Mouse (Mus musculus) heart, adult 9 months (tissue): ENCODE measurements around the gene Ocln.

Source experiments
- DNase-seq, 2 experiments: peaks; one replicate each; pipeline ENCODE4 v3.0.0; 2022; ENCODE audit warnings: low spot score in 2 of 2

Ocln gene

DNA sequence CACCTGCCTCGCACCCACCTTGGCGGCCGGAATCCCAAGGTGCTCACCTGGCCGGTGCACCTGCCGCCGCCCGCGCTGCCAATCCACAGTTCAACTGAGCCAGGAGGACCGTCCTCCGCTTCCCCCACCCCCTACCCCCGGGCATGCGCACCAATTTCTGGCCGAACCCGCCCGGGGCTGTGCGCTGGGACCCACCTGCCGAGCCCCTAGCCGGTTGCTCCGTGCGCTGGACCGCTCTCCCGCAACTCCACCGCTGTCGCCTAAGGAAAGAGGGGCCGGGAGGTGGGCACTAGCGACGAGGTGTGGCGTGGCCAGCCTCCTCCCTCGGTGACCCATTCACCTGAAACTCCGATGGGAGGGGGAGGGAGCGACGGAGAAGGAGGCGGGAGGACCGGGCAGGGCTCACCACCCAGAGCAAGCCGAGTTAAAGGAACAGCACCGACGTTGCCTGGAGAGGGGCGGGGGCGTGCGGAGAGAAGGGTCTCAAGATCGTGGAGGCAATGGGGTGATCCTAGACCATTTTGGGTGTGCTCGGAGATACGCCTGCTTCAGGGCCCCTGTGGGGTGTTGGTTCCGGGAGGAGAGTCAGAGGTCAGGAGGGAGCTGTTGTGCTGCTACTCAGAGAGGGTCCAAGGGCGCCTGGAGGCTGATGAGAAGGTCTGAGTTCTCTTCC, at the start of gene Ocln:
Gene Ocln, minus strand, starts transcription at position 350 of the 673 bp plus-strand sequence.
- DNase-seq: peak in 1 of 2 experiments; percentile 3

DNA sequence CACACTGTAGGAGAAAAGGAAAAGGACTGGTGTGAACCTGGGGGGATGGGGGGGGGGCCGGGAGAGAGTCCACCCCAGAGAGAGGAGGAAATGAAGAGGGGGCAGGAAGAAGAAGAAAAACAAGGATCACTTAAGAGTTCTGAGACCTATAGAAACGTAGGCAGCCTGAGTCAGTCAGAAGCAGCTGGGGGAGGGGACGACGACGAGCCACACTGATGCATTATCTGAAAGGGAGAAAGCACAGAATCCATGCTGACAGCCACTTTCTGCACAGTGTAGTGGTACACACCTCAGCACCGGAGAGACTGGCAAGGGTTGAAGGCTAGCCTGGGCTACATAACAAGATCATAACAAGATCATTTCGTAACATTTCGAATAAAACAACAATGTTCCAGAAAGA, 48.5 kb upstream of the Ocln start:
- DNase-seq: no peak

DNA sequence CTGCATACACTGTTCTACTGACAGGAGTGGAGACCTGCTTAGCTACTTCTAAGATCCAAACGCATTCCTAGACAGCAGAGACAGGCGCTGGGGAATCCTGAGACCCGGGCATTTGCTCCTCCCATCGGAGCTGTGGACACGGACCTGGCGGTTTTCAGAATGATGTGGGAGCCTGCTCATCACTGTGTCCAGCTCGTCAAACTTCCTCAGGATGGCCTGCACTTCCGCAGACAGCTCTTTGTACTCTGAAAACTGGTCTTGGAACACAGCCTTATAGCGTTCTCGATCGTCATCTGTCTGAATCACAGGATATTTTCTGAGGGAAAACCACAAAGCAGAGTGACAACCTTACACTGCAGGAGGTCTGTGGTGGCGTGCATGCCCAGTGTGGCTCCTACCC, 47.8 kb upstream of the Ocln start:
- no peak for DNase-seq

DNA sequence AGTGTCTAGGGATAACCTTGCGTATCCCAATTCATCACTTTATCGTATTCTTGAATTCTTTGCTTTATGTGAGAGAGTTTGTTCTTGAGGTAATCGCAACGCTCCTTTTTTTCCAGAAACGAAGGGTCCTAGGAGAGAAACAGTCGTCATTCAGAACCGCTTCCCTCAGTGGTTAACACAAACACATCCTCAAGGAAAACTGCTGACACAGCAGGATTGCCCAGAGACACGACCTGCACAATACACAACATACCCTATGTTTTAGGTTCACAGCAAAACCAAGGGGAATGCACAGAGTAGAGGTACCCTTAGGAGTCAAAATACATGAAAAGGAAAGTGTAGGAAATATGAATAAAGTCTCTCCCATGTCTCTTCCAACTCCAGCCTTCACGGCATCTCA, 44.8 kb upstream of the Ocln start:
- DNase-seq: no peak

DNA sequence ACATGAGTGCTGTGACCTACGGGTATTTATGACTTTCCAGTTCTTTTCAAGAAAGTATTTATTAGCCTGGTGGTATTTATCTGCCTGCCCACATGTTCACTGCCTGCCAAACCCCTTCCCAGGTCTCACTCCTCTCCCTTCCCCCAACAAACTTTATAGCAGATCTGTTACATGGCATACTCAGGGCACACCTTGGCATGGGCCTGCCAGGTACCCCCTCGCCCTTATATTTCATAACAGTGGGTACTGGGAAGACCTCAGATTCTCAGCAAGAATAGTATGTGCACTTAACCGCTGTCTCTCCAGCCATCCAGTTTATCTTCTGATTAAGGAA, 43.0 kb upstream of the Ocln start:
- no peak for DNase-seq

DNA sequence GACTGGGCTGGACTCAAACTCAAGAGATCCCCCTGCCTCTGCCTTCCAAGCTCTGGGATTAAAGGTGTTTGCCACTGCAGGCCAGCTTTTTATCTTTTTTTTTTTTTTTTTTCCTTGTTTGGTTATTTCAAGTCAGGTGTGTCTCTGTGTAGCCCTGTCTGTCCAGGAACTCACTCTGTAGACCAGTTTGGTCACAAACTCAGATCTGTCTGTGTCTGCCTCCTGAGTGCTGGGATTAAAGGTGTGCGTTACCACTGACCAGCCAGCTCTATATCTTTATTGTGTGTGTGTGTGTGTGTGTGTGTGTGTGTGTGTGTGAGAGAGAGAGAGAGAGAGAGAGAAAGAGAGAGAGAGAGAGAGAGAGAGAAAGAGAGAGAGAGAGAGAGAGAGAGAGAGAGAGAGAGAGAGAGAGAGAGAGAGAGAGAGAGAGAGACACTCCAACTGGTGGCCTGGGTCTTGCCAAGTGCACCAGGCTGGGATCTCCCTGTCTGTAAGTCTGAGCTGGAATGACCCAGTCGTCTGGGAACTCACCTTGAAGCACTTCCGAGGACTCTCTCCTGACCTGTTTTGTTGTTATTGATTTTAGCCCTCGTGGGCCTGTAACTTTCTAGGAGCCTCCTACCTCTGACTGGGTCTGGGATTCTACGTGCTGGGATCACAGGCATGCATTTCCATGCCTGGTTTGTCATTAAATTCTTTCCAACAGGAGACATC, 42.5 kb upstream of the Ocln start:
- no peak for DNase-seq

DNA sequence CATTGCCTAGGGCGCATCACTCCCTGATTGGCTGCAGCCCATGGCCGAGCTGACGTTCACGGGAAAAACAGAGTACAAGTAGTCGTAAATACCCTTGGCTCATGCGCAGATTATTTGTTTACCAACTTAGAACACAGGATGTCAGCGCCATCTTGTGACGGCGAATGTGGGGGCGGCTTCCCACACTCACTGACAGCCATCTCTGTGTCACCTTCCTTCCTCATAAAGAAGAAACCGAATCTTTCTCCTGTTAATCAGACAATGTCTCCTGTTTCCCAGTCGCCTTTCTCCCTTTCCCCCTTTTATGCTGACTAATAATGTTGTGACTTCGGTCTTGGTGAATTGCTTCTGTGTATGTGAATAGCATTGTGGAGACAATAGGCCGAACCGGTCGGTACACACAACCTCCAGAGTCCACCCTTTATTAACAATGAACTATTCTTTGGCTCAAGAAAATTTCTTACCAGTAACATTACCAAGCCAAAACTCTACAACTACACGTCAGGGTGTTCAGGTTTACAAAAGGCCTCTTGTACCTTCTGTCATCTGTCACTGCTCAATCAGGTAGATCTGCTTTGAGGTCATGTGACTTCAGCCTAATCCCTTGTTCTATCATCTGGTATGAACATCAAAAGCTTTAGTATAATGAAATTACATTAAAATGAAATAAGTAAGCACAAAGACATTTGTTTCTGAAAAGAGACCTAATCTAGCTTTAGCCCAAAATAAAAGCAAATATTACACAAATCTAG, 41.7 kb upstream of the Ocln start:
- DNase-seq: peak; percentile 17 to 54

DNA sequence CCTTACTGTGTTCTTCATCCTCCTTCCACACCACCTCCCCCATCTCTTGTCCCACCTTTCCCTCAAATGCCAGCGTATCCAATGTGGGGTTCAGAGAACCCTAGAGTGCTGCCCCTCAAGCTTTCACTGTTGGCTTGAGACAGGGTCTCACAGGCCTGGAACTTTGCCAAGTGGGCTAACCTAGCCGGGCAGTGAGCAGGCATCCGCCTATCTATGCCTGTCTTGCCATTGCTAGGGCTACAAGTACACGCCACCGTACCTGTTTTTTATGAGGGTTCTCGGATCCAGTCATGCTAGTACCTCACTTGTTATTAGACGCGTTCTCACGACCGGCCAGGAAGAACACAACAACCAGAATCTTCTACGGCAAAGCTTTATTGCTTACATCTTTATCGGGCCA, 36.1 kb upstream of the Ocln start:
- no peak for DNase-seq

DNA sequence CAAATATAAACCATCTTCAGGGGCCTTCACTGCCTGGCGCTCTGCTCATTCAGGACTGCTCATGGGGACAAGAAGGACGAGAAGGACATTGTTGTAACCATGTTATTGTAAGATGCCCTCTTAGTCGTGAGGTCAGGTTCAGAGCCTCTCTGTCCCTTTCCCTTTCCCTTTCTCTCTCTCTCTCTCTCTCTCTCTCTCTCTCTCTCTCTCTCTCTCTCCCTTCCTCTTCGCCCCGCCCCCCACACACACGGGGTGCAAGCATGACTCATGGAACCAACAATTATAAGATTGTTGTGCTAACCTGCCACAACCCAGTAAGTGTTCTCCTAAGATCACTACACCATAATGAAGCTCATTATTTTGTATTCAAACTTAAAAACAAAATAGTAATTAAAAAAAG, 29.6 kb upstream of the Ocln start:
- no peak for DNase-seq

DNA sequence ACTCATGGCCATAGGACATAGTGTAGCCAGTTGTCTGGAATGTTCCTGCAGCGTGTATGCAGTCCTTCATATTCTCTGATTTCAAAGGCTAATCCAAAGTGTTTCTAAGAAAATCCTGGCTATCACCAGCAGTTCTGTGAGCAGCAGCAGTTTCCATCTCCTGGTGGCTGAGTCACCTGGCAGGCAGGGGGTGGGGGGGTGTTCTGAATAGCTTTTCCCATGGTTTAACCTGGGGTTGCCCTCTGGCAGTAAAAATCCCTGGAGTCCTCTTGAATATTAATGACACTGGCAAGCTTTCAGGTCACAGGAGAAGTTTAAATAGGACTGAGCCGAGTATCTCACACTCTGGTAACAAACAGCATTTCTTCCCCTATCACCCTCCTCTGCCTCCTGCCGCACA, 29.2 kb upstream of the Ocln start:
- DNase-seq: peak in 1 of 2 experiments; percentile 8

DNA sequence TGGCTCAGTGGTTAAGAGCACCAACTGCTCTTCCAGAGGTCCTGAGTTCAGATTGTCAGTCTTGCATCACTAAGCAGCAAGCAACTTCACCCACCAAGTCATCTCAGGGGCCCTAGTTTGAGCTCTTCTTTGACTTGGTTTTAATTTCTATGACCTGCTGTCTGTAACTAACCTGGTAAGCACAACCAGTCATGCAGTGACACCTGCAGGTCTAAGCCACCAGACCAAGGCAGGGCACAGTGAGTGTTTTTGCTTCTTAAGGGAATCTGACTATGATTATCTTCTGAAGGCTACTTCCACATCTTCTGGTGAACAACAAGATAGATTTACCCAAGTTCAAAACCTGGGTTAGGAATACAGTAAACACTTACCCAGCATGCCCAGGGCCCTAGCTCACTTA, 27.4 kb upstream of the Ocln start:
- no peak for DNase-seq

DNA sequence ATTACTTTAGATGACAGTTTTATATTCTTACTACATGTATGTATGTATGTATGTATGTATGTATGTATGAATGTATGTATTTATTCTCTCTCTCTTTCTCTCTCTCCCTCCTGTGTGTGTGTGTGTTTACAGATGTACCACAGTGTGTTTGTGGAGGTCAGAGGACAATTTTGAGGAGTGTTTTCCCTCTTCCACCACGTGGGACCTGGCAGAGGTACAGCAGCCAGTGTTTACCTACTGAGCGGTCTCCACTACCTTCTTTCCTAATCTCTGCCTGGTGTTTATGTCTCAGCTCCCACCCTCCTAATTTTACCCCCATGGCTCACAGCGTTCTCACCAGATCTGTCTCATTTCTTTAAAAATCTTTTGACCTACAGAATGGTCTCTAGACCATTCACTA, 26.7 kb upstream of the Ocln start:
- DNase-seq: no peak

DNA sequence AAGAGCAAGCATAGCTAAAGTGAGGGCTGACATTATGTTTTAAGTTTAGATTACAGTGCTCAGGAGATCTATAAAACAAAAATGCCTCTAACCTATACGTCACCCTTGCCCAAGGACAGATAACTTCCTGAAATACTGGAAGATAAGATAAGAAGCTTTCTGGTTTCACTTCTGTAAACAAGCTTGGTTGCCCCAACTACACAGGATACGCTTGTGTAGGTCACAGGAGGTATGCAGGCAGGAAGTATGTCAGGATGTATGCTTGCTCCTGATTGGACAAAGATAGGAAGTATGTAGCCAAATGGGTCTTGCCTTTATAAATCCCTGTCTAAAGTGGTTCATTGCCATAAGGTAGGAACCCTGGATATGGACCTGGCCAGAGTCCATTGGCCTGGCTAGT, 23.4 kb upstream of the Ocln start:
- DNase-seq: no peak

DNA sequence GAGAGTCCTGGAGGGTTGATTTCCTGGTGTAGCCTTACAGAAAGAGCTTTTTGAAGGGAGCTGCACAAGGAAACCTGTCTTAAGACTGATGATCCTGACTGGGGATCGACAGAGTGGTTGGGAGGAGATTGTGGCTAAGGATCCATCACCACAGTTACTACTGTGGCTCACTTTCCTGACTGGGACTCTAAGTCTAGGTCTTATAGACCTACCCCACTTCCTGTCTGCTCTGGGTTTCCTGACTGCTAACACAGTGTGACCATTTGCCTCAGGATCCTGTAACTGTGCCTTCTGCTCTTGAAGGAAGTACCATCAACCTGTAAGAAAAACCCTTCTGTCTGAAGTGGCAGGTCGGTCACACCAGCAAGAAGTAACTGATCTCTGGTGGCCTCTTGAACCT, 18.2 kb upstream of the Ocln start:
- no peak for DNase-seq

DNA sequence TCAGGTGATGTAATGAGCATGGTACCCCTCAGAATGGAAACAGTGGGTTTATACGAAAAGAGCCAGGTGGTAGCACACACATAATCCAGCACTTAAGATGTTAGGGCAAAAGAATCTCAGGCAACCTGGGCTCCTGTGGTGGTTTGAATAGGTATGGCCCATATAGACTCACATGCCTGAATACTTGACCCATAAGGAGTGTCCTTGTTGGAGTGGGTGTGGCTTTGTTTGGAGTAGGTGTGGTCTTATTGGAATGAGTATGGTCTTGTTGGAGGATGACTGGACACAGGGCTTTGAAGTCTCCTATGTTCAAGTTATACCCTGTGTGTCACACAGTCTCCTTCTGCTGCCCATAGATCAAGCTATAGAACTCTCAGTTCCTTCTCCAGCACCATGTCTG, 15.8 kb upstream of the Ocln start:
- DNase-seq: no peak

DNA sequence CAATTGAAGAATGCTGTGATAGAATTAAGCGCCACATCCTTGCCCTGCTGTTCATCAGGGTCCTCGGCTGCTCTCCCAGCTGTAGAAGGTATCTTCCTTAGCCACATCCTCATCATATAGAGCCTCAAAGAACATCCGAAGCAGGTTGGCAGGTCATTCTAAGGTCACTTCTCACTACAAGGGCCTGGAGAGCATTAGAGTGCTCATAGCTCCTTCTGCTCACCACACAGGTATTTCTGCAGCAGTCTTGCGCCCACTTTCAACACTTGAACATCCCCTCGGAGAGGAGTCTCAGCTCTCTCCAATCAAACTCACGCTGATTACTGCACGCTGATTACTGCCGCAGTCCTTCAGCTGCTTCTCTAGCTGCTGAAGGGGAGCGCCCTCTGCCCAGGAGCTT, 6.9 kb upstream of the Ocln start:
- DNase-seq: no peak

DNA sequence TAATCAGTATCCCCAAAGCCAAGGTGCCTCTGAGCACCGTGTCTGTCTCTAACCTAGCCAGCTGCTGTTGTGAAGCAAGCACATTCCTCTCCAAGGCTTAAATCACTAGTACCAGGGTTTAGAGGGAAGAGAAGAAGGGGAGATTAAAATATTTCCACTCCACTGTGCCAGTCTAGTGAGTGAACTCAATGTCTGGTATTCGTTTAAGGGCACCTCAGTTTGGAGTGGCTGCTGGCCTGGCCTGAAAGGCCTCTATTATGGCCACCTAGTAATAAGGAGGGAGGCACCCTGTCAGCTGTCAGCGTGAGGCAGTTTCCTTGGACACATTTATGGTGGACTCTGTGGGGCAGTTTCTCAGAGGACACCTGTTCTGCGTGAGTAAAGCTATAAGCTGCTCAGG, 4.5 kb upstream of the Ocln start:
- no peak for DNase-seq

DNA sequence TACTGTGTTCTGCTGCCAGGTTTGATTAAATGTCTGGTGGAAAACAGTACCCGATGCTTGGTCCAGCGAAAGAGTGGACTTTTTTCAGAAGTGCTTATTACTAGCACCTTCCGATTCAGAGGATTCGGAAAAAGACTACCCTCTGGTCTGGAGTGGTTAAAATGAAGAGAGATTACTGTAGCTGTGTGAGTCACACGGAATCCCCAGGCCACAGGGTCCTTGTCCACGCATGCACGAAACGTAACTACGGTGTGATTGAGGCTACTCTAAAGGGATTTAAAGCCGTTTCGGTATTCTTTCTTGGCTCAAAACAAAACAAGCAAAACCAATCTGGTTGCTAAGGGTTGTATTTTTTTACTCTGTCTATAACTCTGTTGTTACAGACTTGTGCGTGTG, 522 bp upstream of the Ocln start:
- DNase-seq: no peak

DNA sequence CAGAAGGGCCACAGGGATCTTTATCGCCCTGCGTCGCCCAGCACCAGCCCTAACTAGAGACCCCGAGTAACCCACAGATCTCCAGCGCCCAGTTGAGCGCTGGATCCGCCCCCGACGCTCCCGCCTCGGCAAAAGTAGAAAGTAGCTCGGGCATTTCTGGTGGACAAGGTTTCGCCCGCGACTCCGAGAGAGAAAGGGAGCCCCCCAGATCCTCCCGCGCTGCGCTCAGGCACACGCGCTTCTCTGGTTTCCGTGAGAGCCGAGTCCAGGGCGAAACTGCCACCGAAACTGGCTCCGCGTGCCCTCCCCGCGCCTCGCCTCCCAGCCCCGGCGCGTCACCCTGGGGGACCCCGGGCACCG, 529 bp downstream of the Ocln start:
- no peak for DNase-seq

DNA sequence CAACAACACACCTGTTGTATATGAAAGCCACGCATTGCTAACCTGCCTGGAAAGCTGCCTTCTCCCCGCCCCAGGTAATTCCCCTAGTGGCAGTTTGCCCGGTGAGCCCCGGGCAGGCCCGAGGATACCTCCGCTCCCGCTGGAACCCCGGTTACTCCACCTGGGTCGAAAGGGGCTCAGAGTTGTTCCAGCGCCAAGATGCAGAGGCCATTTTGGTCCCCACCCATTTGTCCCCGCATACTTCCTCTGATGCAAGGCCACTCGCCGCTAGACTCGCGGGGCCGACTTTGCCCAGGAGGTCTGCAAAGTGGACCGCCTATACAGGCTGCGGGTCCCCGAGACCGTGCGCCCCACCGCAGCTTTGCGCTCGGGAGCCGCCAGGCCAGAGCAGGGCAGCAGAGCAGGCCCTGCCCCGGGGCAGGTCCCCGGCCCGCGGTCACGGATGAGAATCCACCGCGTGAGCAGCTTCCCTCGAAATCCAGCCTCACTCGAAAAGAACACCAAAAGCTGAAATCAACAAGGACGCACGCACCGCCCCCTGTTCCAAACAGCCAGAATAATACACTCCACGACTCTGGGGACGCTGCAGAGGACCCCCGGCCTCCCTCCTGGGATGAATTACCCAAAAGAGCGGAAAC, 1.0 kb downstream of the Ocln start:
- no peak for DNase-seq

DNA sequence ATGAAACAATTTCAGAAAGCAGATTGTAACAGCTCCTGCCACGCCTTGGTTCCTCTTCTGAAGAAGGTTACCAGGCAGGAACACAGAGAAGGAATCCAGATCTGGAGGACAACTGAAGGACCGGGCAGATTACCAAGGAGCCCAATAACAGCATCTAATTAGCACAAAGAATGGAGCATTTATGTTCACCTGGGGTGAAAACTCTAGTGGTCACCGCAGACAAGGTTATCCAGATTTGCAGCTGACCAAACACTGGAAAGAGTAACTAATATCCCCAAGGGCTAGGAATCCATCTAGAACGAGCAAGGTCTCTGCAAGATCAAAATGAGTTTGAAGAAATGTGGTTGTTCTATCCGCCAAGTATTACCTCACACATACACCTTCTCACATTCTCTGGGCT, 5.2 kb downstream of the Ocln start:
- no peak for DNase-seq

DNA sequence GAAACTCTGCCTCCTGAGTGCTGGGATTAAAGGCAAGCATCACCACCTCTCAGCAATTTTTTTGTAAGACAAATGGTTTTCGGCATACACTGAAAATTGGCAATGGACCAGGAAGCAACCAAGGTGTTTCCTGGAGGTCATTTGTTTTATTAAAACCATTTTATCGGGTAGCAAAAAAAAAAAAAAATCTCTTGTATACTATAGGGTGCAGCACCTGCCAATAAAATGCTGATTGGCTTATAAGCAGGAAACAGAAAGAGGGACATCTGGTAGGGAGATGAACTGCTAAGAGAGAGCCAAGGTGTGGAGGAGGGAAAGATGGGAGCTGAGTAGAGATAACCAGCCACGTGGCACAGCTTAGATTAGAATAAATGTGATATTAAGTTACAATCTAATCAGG, 7.0 kb downstream of the Ocln start:
- DNase-seq: no peak

DNA sequence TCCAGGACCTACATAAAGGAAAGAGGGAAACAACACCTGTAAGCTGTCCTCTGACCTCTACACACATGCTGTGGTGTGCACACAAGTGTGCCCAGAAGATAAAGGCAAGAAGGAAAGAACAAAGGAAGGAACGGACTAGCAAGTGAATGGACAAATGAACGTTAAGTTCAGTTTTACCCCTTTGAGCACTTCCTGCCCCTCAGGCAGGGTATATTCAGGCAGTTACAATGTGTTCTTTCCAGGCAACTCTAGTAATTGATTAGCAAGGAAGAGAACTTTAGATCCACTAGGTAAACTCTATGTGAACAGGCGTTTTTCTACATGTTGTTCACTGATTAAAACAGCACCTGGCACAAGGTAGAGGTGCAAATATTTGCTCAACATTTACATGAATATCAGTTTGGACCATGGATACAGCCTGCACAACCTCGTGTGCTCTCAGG, 8.3 kb downstream of the Ocln start:
- no peak for DNase-seq
